Mouse (Mus musculus): ENCODE measurements at regions not wholly inside any gene's neighbourhood (a gene's known extent, or its start where the extent isn't known, plus 50 kb on each side); places are given as distances from the start of the nearest gene placed in this dataset.
A peak's percentile ranks its signal among the peaks of the same experiment; 100 is the strongest.
"Not testable (repeated sequence)": the region's sequence is repeated elsewhere in the genome, so short reads cannot be mapped to it uniquely, and the experiment has no call there.

DNA sequence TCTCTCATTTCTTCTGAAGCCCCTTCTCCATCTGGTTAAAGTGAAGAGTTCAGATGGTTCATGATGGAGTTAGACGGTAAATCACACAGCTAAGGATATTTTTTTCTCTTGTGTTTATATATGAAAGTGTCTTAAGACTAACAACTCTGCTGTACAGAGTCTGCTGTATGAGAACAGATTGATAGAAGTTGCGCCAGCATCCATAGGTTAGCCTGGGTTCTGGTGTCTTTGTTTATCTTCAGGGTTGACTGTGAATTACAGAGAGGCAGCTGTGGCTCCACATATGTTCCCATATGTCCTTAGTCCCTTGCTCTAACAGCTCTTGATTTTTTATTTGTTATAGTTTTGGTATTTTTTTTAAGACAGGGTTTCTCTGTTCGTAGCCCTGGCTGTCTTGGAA is 334.9 kb upstream of the Api5 start:
- DNase-seq (ENCODE audit: low spot score in 2 of 2) = no peak

DNA sequence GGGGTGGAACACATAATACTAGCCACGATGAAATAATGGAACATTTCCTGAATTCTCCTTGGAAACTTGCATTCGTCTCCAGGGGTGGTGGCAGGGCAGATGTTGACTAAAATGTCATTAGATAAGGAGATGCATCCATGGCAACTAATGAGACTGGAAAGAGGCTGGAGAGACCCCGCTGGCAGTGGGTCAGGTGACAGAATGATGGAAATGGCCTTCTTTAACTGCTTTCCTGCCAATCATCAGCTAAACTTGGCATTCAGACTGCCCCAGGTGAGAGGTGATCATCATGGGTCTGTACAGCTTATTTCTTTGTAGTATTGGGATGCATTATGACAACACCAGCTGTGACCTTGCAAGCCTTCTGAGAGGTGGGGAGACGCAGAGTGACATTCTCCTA is 334.3 kb upstream of the Api5 start:
- DNase-seq (ENCODE audit: low spot score in 2 of 2) = no peak

DNA sequence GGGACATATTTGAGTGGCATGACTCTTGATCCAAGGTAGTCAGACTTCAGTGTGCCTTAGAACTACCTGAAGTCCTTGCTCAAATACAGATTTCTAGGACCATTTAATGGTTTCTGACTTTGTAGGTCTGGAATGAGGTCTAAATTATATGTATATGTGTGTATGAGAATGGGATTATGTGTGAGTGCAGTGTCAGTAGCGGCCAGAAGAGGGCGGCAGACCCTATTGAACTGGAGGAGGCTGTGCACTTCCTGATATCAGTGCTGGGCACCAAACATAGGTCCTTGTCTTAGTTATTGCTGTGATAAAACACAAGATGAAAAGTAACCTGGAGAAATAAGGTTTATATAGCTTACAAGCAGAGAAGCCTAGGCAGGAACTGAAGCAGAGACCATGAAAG is 328.6 kb upstream of the Api5 start:
- DNase-seq (ENCODE audit: low spot score in 2 of 2) = no peak

DNA sequence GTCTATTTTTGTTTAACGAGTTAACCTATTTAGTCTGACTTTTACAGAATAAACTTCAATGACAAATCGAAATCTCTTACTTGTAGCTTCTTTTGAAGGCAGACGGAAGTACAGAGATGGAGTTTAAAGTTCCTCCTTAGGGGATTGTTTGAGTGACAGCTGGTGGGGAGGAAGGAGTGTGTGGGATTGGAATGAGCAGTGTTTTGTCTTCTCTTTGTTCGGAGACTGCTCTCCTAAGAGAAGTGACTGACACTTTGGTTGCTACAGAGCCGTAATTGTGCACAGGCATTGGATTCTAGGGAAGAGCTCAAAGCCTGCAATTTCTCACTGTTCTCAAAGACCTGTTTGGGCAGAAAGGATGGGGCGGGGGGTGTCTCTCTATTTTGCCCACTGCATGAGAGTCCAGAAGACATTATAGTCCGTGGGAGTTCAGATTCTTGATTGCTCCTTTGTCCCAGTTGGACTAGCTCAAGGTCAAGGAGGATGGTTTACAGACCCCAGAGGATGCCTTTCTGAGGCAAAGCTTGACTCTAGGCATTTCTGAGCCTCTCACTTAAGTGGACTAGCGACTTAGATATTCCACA is 327.0 kb upstream of the Api5 start:
- DNase-seq (ENCODE audit: low spot score in 2 of 2) = peak in 1 of 2 experiments; percentile 6

DNA sequence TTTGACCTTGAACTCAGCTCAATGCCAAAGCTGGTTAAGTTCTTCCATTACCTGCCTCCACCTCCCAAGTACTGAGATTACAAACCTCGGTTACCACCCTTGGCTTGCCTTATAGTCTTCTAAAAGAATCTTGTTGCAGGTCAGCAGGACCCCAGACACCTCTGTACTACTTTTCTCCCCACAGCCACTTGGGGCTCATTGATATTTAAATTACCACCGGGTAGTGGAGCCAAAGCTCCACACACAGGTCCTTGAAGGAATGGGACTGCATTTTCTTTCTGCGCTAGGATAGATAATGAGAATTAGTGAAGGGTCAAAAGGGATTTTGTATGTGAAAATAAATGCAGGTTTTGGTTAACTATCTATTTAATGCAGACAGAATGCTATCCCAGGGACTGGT is 326.5 kb upstream of the Api5 start:
- no peak for DNase-seq (ENCODE audit: low spot score in 2 of 2)

DNA sequence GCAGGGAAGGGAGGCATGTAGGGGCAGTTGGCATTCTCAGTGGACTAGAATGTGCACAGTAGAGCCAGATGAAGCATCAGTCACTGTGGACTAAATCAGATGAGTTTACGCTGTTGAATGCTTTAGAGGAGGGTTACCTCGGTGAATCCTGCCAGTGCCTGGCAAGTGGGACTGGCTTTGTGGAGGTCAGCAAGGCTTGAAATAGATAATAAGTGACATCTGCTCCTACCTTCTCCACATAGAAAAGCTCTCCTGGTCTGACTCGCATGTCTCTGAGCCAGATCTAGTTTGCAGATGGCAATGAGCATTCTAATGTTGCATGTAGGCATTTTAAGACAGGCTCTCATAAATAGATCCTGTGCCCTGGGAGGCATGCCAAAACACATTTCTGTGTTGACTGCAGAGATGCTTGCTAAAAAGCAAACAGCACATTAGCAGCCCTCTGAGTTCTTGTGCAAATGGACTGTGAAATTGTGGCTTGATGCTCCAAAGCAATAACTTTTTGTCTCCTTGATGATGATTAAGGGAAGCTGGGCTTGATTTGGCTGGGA is 310.3 kb upstream of the Api5 start:
- peak; percentile 2 to 50 for DNase-seq (ENCODE audit: low spot score in 2 of 2)

DNA sequence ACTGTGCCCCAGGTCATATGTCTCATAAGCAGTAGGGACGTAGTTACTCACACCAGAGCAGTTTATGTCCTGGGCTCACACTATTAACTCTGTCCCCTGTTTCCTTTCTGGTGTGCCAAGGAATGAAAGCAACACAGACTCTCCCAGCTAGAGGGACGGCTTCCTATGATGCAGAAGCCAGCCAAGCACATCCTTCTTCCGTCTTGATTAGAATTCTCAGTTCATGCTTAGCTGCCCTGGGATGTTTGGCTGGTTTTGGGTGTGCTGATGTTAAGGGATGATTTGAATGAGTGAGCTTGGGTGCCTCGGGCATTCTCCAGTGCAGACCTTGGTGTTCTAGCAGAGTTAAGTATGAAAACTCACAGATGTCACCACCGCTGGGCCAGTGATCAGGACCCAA is 291.9 kb upstream of the Api5 start:
- DNase-seq (ENCODE audit: low spot score in 2 of 2) = no peak

DNA sequence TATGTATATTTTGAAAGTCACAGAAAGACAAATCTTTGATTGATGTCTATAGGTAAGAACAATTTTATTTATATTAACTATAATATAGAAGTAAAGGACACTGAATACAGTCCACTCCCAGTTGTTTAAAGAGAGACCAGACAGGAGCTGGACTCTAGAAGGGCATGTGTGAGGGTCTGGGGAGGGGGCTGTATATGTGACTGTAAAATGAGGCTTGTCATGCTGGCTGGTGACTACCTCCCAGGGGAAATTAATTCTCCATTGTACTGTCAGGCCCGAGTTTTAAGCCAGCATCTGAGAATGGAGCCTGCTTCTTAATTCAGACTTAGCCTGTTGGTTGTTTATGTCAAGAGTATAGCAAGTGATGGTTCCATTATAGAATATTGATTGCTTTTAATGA is 261.4 kb upstream of the Api5 start:
- no peak for DNase-seq (ENCODE audit: low spot score in 2 of 2)

DNA sequence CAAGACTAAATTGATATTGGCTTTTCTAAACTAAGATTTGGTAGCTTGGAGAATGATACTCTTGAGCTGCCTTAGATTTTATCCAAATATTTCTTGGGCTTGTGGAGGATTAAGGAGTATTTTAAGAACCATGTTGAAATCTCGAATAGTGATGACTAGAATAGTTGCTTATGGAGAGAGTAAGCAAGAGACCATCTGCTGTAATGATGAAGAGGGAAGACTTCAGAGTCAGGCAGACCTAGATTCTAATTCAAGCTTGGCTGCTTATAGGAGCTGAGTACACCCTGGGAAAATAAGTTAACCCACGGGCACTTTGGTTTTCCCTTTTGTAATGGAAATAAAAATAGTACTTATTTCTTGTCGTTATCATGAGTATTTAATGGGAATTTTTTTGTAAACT is 257.3 kb upstream of the Api5 start:
- DNase-seq (ENCODE audit: low spot score in 2 of 2) = peak; percentile 3 to 4

DNA sequence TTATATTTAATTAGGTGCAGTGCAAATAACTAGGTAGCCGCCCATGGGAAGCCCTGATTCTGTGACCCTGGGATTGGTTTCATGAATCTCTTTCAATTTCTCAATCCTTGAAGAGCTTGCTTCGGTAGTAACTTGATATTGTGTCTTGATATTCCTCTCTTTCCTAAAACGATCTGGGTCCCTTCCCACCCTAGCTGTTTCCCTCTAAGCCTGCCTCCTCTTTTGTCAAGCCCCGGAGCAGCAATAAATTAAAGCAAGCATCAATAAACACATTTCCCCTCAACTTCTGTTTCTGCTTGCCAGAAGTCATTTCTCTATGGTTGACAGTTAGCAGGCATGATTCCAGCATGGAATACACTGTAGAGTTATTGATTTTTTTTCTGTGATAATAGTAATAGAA is 252.6 kb upstream of the Api5 start:
- DNase-seq (ENCODE audit: low spot score in 2 of 2) = no peak

DNA sequence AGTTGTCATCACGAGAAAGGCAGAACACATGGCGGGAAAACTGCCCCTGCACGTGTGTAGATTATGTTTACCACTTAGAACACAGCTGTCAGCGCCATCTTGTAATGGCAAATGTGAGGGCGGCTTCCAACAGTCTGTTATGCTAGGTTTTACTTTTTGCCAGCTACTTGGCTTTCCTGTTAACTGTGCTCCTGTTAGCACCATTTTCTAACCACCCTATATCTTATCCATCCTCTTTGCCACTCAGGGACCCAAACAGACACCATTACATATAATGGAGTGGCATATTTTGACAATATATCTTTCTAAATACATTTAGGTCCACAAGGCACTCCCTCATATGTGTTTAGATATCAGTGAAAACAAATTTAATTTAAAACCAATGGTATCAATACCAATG is 247.7 kb upstream of the Api5 start:
- not testable (repeated sequence) for DNase-seq (ENCODE audit: low spot score in 2 of 2)

DNA sequence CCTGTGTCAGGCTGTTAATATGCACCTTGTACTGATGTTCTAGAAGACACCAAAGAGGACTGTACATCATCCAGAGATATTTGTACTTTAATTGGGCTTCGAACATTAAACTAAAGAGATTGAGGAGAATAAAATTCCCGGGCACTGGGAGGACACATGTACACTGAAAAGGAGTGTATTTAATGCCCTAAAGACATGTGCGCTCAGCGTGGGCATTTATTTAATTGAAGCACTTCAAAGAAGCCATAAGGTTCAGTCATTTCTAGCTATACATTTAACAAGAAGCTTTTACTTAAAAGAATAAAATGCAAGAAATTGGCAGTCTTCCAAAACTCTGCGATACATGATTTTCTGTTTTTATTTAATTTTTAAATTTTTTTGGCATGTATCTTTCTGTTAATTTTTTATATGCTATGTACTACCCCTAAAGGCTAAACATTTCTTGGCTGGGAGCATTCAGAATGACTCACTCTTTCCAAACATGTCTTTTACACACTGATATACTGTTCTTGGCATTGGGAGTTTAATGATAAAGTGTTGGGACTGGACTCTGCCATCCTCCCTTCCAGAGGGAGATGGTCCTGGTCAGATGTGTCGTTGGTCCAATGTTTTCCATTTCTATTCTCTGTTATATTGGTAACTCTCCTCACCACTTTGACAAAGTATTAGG is 242.3 kb upstream of the Api5 start:
- DNase-seq (ENCODE audit: low spot score in 2 of 2) = no peak

DNA sequence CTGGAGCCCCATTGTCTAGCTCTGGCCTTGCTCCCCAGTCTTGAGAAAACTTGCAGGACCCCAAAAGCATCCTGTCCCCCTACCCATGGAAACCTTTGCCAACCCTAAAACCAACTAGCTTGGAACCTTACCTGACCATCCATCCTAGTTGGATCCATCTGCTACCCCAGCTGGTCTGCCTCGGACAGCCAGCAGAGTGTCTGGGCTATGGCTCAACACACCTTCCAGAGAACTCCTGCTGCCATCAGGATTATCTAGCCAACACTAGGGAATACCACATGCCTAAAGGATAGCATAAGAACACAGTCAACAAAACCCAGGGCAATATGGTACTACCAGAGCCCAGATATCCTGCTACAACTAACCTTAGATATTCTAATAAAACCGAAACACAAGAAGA is 227.9 kb upstream of the Api5 start:
- no peak for DNase-seq (ENCODE audit: low spot score in 2 of 2)

DNA sequence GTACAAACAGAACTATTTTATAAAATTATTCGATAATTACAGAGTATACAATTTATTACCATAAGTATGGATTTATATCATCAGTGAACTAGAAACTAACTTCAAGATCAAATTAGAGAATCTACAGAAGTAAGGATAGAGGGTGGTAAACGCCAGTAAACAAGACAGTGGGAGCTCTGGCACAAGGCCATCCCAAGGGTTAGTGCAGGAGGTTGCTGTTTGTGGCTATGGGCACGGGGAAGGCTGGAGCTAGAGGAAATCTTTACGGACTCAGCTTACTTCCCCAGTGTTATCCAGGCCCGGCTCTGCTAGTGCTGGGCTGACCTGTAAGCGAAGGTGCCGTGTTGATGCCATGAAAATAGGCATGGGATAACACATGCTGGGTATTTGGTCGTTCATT is 220.5 kb upstream of the Api5 start:
- no peak for DNase-seq (ENCODE audit: low spot score in 2 of 2)

Measured in left cerebral cortex, adult 9 months (tissue).